Mouse (Mus musculus) liver, postnatal 0 days (tissue): ENCODE measurements around the gene Tef.

ENCODE experiments used
- CTCF ChIP-seq: sonication (generic); IDR thresholded peaks from 2 replicates; pipeline ENCODE4 v1.5.1; 2016; ENCODE audit warnings: antibody characterized with exemption, low read depth
- EP300 ChIP-seq: IDR thresholded peaks from 2 replicates; pipeline ENCODE4 v1.6.1; 2016; ENCODE audit warnings: antibody characterized with exemption, low read depth, mild to moderate bottlenecking

- TF ChIP-seq CTCF (no peak), EP300 (no peak)
Measured at GRCm38 (mm10) chr15:81813986-81814705, 11.9 kb downstream of the Tef start.
